Mouse (Mus musculus) c-Kit-positive CD71-positive TER-119-positive erythroid progenitor cells, embryonic 14.5 days (primary cell): ENCODE data around the gene Gm10840.
"Not testable (repeated sequence)": the region's sequence is repeated elsewhere in the genome, so short reads cannot be mapped to it uniquely, and the experiment has no call there.

ENCODE experiments used
- DNase-seq: peaks from one replicate; pipeline ENCODE4 v3.0.0-alpha.2; 2013; ENCODE audit warnings: low spot score

The Gm10840 gene

GRCm38 (mm10) chr11:106160841-106161721 lies at the start of gene Gm10840, which contains the start of gene Limd2:
Gene Gm10840 (plus strand): TSS chr11:106160850.
Gene Limd2 (minus strand): TSS chr11:106160860.
- no peak for DNase-seq

GRCm38 (mm10) chr11:106111688-106112087 lies 49.0 kb upstream of the Gm10840 start:
- no peak for DNase-seq

DNA sequence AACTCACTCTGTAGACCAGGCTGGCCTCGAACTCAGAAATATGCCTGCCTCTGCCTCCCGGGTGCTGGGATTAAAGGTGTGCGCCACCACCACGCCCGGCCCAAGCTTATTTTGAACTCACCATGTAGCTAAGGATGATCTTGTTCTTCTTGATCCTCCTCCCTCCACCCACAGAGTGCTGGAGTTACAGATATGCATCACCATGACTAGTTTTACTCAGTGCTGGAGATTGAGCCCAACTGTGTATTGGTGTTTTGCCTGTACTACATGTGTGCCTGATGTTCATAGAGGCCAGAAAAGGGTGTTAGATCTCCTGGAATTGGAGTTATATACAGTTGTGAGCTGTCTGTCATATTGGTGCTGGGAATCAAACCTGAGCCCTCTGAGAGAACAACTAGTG lies 38.4 kb upstream of the Gm10840 start:
- DNase-seq: no peak

GRCm38 (mm10) chr11:106122736-106123135 lies 37.9 kb upstream of the Gm10840 start:
- DNase-seq: no peak

- DNase-seq: no peak
These were observed 35.9 kb upstream of the Gm10840 start for GRCm38 (mm10) chr11:106124784-106125183.

DNA sequence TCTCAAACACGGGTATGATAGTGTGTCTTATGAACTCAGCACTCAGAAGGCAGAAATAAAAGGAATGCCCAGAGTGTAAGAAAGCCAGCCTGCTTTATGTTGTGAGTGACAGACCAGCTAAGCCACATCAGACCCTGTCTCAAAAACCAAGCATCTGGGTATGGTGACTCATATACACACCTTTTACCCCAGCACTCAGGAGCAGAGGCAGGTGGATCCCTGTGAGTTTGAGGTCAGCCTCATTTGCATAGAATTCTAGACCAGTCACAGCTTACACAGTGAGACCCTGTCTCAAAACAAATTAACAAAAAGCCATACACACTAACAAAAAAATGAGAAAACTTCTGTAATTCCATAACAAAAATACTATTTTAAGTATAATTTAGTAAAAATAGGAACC lies 34.8 kb upstream of the Gm10840 start:
- no peak for DNase-seq

DNA sequence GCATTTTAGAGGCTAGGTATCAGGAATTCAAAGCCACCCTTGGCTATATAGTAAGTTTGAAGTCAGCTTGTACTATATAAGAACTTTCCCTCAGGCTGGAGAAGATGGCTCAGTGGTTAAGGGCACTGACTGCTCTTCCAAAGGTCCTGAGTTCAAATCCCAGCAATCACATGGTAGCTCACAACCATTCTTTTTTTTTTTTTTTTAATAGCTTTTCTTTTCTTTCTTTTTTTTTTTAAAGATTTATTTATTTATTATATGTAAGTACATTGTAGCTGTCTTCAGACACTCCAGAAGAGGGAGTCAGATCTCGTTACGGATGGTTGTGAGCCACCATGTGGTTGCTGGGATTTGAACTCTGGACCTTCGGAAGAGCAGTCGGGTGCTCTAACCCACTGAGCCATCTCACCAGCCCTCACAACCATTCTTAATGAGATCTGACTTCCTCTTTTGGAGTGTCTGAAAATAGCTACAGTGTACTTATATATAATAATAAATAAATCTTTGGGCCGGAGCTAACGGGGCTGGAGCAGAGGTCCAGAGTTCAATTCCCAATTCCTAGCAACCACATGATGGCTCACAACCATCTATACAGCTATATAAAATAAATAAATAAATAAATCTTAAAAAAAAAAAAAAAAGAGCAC lies 33.8 kb upstream of the Gm10840 start:
- not testable (repeated sequence) for DNase-seq

DNA sequence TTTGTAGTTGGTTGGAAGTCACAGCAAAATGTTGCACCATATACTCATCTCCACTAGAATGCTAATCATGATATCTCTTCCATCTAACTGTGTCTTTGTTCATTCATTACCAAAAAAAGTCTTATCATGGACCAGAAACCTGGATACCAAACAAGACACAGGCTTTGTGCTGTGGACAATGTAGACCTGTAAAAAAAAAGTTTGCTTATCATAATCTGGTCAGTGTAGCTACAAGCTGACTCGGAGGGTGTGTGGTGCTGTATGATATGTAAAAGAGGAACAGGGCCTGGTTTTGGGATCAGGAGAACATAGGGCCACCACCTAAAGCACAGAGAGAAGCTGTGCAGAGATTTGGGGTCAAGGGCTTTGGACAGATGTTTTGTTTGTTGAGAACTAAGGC lies 31.2 kb upstream of the Gm10840 start:
- no peak for DNase-seq

- DNase-seq: no peak
These were observed 28.1 kb upstream of the Gm10840 start for GRCm38 (mm10) chr11:106132516-106132915.

DNA sequence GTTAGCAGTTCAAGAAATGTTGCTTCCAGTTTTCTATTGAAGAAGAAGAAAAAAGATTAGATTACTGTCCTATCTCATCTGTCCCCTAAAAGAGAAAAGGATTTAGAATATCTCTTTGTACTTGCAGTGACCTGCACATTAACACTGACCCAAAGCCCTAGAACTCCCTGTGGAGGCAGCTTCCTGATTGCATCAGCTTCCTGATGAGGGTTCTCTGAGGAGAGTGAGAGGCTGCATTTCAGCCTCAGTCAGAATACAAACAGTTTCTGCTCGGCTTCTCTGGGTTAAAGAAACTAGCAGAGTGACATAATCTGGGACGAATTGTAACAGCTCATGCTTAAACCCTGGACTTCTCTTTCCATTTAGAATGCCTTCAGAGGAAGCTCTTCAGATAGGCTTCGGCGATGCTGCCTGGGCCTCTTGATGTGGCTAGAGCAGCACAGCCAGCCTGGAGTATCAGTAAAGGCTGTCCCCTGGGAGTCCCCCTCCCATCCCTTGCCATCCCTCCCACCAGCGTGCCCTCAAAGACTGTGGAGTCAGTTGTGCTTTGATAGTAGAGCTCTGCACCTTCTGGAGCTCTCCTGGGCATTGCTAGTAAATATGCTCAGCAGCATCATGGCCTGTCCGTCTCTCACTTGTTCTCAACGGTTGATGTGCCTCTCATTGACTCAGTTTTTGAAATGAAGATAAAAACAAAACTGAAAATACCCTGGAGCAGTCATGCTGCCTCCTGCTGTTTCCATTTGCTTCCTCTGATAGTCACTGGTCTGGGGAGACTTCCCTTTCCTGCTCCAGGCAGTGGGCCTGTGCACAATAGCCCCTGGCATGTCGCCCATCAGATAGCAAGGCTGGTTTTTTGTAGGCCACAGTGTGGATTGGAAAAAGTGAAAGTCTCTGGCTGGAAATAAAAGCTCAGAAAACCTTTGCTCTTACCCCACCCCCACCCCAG lies 25.8 kb upstream of the Gm10840 start:
- DNase-seq: no peak

DNA sequence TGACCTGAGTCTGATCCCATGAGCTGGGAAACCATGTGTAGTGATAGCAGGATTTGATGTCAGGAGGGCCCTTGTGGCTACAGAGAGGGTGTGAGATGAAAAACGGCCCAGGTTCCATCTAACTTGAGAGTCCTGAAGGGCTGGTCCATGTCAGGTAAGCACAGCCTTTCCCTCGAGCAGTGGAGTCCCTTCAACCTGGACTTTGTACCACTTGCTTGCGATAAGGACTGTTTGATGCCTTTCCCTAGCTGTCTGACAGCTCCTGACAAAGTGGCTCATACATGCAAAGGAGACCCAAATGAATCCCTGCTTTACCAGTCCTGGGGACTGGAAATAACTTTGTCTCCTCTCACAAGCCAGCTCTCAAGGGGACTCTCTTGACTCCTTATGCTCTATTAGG lies 9.4 kb upstream of the Gm10840 start:
- no peak for DNase-seq

- DNase-seq: no peak
These were observed 8.5 kb upstream of the Gm10840 start for GRCm38 (mm10) chr11:106152132-106152531.

- no peak for DNase-seq
These were observed 6.6 kb upstream of the Gm10840 start for GRCm38 (mm10) chr11:106154091-106154490.

GRCm38 (mm10) chr11:106154770-106155169 lies 5.9 kb upstream of the Gm10840 start:
- no peak for DNase-seq

- no peak for DNase-seq
These were observed 4.9 kb upstream of the Gm10840 start for GRCm38 (mm10) chr11:106155761-106156160.

DNA sequence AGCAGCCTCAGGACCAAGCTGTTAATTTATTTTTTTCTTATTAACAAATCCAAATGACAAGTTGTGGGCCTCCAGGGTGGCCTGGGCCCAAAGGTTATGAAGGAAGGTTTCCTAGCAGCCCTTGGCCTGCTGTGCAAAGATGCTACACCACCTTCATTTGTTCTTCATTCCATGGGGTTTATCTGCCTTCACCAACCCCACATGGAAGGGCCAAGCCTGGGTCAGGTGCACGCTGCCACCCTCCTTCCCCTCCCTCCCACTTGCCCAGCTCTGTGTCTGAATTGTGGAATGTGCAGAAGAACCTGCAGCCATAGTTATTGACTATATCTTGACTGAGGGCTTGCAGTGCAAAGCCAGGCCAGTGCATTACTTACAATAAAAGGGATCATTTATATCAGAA lies 4.4 kb upstream of the Gm10840 start:
- no peak for DNase-seq

GRCm38 (mm10) chr11:106157154-106157553 lies 3.5 kb upstream of the Gm10840 start:
- no peak for DNase-seq

GRCm38 (mm10) chr11:106158081-106158929 lies 2.3 kb upstream of the Gm10840 start:
- no peak for DNase-seq

GRCm38 (mm10) chr11:106158930-106159215 lies 1.8 kb upstream of the Gm10840 start:
- no peak for DNase-seq

DNA sequence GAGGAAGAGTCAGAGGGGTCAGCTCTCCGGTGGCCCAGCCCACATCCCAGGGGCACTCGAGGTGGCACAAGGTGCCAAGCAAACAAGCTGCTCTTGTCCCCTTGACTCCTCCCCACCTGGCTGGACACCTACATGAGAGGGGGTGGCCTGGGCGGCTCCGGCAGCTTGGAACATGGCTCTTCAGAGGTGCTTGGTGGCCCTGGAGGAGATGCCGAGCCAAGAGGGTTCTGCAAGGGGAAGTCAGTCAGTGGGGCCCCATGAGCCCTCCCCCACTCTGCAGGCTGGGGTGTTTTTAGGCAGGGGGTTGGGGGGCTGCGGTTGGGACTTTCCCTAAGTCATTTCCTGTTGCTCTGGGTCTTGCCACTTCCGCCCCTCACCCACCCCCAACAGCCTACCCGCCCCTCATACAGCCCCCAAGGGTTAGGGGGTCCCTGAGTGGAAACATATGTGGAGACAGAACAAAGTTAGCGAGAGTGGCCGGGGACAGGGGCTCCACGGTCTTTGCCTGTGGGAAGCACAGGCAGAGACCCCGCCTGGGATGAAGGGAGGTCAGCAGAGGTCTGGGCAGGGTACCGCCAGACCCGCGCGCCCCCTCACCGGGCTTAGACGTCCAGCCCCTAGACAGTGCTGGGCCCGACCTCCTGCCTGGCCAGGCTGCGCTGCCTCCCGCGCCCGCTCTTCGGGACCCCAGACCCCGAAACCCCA lies 1.3 kb upstream of the Gm10840 start:
- no peak for DNase-seq
